ENCODE assay signal across 19 mouse cellular contexts in genomic region chr8:71505979-71506378, GRCm38 (mm10). TPM values are rescaled to one million over a fixed set of nuclear protein-coding genes. Genes with fewer than 3 reads are reported as not detected.
A peak's percentile ranks its signal among the peaks of the same experiment; 100 is the strongest.
DNase-seq lines count a peak whose midpoint lies in the region; ATAC-seq and TF ChIP-seq lines count a peak whose summit lies in the region.
"Had no signal": no experiment of that assay in that cellular context is flagged by ENCODE, and none has a peak within 500 bp of the region (broad histone marks: within the 10 kb centered on the region; RNA-seq: fewer than 3 reads in every experiment).

No protein-coding gene starts in this region.

- DNase-seq in adrenal gland, postnatal 36 days: peak; percentile 67 to 69
- DNase-seq in adrenal gland, postnatal 14 days: no peak
- peak; percentile 61 to 74 for DNase-seq in heart, adult 2 months
- no peak for DNase-seq in heart, adult 8-10 months (ENCODE audit: low spot score)
- peak; percentile 76 for DNase-seq in 3T3-L1 (ENCODE audit: low read depth, low spot score)
- DNase-seq in cerebellum, adult 9-11 months: peak; percentile 78
- DNase-seq in frontal cortex, postnatal 10 days (ENCODE audit: low spot score in 2 of 2): no peak
- DNase-seq: embryo, embryonic 11 days; kidney, adult 8-10 months; kidney, postnatal 4 days; retina, postnatal 1 day; thymus, adult 2 months had no signal

- no peak overlapping the region for H3K4me3 ChIP-seq in heart, adult 2 months
- no peak overlapping the region for H3K4me3 ChIP-seq in hindbrain, embryonic 12.5 days
- H3K4me3 ChIP-seq: forebrain, embryonic 13.5 days; limb, embryonic 10.5 days; liver, embryonic 12.5 days had no signal

- no peaks in the 10 kb centered on the region for H3K27me3 ChIP-seq in heart, adult 2 months (ENCODE audit: control insufficient read depth, insufficient read depth, low read length)
- peaks cover 55% of the 10 kb centered on the region for H3K27me3 ChIP-seq in hindbrain, embryonic 12.5 days

- H3K9me3 ChIP-seq in hindbrain, embryonic 12.5 days (replicated peaks): no peaks in the 10 kb centered on the region
- H3K9me3 ChIP-seq: forebrain, embryonic 13.5 days; limb, embryonic 10.5 days; liver, embryonic 12.5 days had no signal

- TF ChIP-seq POLR2A in heart, adult 2 months (IDR thresholded peaks at IDR 0.05; ENCODE audit: insufficient read depth, low read depth, low read length): no peak

- H3K79me2 ChIP-seq in heart, adult 2 months (replicated peaks; ENCODE audit: control insufficient read depth, insufficient read depth, low read length): no peaks in the 10 kb centered on the region

- no peaks in the 10 kb centered on the region for H3K36me3 ChIP-seq in heart, adult 2 months (ENCODE audit: control insufficient read depth, insufficient read depth, low read length)
- H3K36me3 ChIP-seq in hindbrain, embryonic 12.5 days: no peaks in the 10 kb centered on the region
- H3K36me3 ChIP-seq: liver, embryonic 12.5 days had no signal

- intact Hi-C loops in heart, adult 2 months (cut with DNase I): no loop called here

- H3K4me1 ChIP-seq in heart, adult 2 months (ENCODE audit: control insufficient read depth, insufficient read depth, low read length): peaks cover 2% of the 10 kb centered on the region; the same call in 1 of the 2 replicates
- peaks cover 7% of the 10 kb centered on the region; the same call in 1 of the 2 replicates for H3K4me1 ChIP-seq in hindbrain, embryonic 12.5 days

- no peak for TF ChIP-seq EP300 in heart, adult 2 months (IDR thresholded peaks at IDR 0.05; ENCODE audit: insufficient read depth, low read depth, low read length)

- no peak for TF ChIP-seq CTCF in heart, adult 2 months (IDR thresholded peaks at IDR 0.05)

- no peak for ATAC-seq in hindbrain, embryonic 12.5 days (ENCODE audit: low FRiP score)
- ATAC-seq: forebrain, embryonic 13.5 days; liver, embryonic 12.5 days had no signal

- 44% methylated on average over 4 of the region's 4 CpGs for WGBS in heart, adult 2 months
- WGBS in hindbrain, embryonic 12.5 days: 86% methylated on average over 4 of the region's 4 CpGs

- no peak overlapping the region for H3K9ac ChIP-seq in heart, adult 2 months (ENCODE audit: low read depth, low read length)
- no peak overlapping the region for H3K9ac ChIP-seq in hindbrain, embryonic 12.5 days
- H3K9ac ChIP-seq: forebrain, embryonic 13.5 days; liver, embryonic 12.5 days had no signal

- H3K27ac ChIP-seq in heart, adult 2 months: no peak overlapping the region
- H3K27ac ChIP-seq in hindbrain, embryonic 12.5 days: no peak overlapping the region
- H3K27ac ChIP-seq: forebrain, embryonic 13.5 days; limb, embryonic 10.5 days; liver, embryonic 12.5 days had no signal

- no peak overlapping the region for H3K4me2 ChIP-seq in hindbrain, embryonic 12.5 days (replicated peaks)
- H3K4me2 ChIP-seq: forebrain, embryonic 13.5 days; liver, embryonic 12.5 days had no signal

RNA-seq across cellular contexts. Expression of gene Plvap, which starts 5.6 kb away (rescaled TPM):
- 100 to 1,000 TPM; 200 to 203 TPM for total RNA-seq in adrenal gland, postnatal 36 days (2021)
- total RNA-seq in adrenal gland, postnatal 14 days (2021): 116 and 123 TPM in 2 replicates
- total RNA-seq in heart, adult 2 months (2021): 10 to 100 TPM; 22.1 to 28.3 TPM
- polyA plus RNA-seq in heart, adult 2 months (2012; rRNA removed): 37.2 and 42.9 TPM in 2 replicates
- 10 to 100 TPM; 23.8 to 29.1 (median 27.0) TPM for total RNA-seq in heart, adult 8-10 months (2022)
- 39.7 and 42.4 TPM in 2 replicates for polyA plus RNA-seq in hindbrain, embryonic 12.5 days (2016; fragmentation: Nextera tagmentation; extraction: Ambion mirVana)

RNA-seq across cellular contexts. Expression of gene Gtpbp3, which starts 18.1 kb away (rescaled TPM):
- 10 to 100 TPM; 22.5 to 23.1 TPM for total RNA-seq in adrenal gland, postnatal 36 days (2021)
- total RNA-seq in adrenal gland, postnatal 14 days (2021): 20.0 and 21.5 TPM in 2 replicates
- 10 to 100 TPM; 16.6 to 20.5 TPM for total RNA-seq in heart, adult 2 months (2021)
- 18.4 and 19.8 TPM in 2 replicates for polyA plus RNA-seq in heart, adult 2 months (2012; rRNA removed)
- 10 to 100 TPM; 17.5 to 22.2 (median 19.0) TPM for total RNA-seq in heart, adult 8-10 months (2022)
- 15.3 and 16.5 TPM in 2 replicates for polyA plus RNA-seq in hindbrain, embryonic 12.5 days (2016; fragmentation: Nextera tagmentation; extraction: Ambion mirVana)

RNA-seq across cellular contexts. Expression of gene Ccdc194, which starts 19.5 kb away (rescaled TPM):
- total RNA-seq in adrenal gland, postnatal 36 days (2021): not detected
- total RNA-seq in adrenal gland, postnatal 14 days (2021): not detected in 2 replicates
- not detected for total RNA-seq in heart, adult 2 months (2021)
- 0.10 and 0.23 TPM in 2 replicates for polyA plus RNA-seq in heart, adult 2 months (2012; rRNA removed)
- not detected for total RNA-seq in heart, adult 8-10 months (2022)
- polyA plus RNA-seq in hindbrain, embryonic 12.5 days (2016; fragmentation: Nextera tagmentation; extraction: Ambion mirVana): 0.67 and 0.70 TPM in 2 replicates
- total RNA-seq: layer of hippocampus, postnatal 14 days; megakaryocyte-erythroid progenitor cell, adult 5-6 weeks had no signal
- polyA plus RNA-seq: midbrain, postnatal 0 days had no signal

RNA-seq across cellular contexts. Expression of gene Ano8, which starts 20.2 kb away (rescaled TPM):
- total RNA-seq in adrenal gland, postnatal 36 days (2021): 10 to 100 TPM; 14.0 to 15.1 TPM
- 14.8 and 17.2 TPM in 2 replicates for total RNA-seq in adrenal gland, postnatal 14 days (2021)
- total RNA-seq in heart, adult 2 months (2021): 10 to 100 TPM; 15.6 to 16.3 TPM
- 15.3 and 18.4 TPM in 2 replicates for polyA plus RNA-seq in heart, adult 2 months (2012; rRNA removed)
- total RNA-seq in heart, adult 8-10 months (2022): 10 to 100 TPM; 14.1 to 17.3 (median 16.1) TPM
- 18.0 and 19.6 TPM in 2 replicates for polyA plus RNA-seq in hindbrain, embryonic 12.5 days (2016; fragmentation: Nextera tagmentation; extraction: Ambion mirVana)

RNA-seq across cellular contexts. Expression of gene Bst2, which starts 31.3 kb away (rescaled TPM):
- 10 to 100 TPM; 65.6 to 87.4 TPM for total RNA-seq in adrenal gland, postnatal 36 days (2021)
- 45.6 and 47.9 TPM in 2 replicates for total RNA-seq in adrenal gland, postnatal 14 days (2021)
- 10 to 100 TPM; 17.4 to 18.1 TPM for total RNA-seq in heart, adult 2 months (2021)
- 69.8 and 85.9 TPM in 2 replicates for polyA plus RNA-seq in heart, adult 2 months (2012; rRNA removed)
- total RNA-seq in heart, adult 8-10 months (2022): 10 to 100 TPM; 13.5 to 18.7 (median 14.2) TPM
- polyA plus RNA-seq in hindbrain, embryonic 12.5 days (2016; fragmentation: Nextera tagmentation; extraction: Ambion mirVana): 12.9 and 13.4 TPM in 2 replicates

Comparison
In these comparisons a context has a peak if more than half of its experiments do, and no peak if none do; other contexts are left out.
1. DNase-seq: peak in adrenal gland, postnatal 36 days (2 of 2), heart, adult 2 months (2 of 2), 3T3-L1 (single experiment) and cerebellum, adult 9-11 months (single experiment); none in adrenal gland, postnatal 14 days (single experiment), heart, adult 8-10 months (single experiment) and frontal cortex, postnatal 10 days (0 of 2).